Mouse (Mus musculus) ES-E14 (cell line): ENCODE measurements at regions not wholly inside any gene's neighbourhood (a gene's known extent, or its start where the extent isn't known, plus 50 kb on each side); places are given as distances from the start of the nearest gene placed in this dataset.

ENCODE experiments used
- DNase-seq: peaks from one replicate; pipeline ENCODE4 v3.0.0-alpha.2; 2013; ENCODE audit warnings: low read depth, low spot score
- H3K27ac ChIP-seq: 2 replicates; pipeline ENCODE4 v1.5.1; 2012; ENCODE audit warnings: low read depth, mild to moderate bottlenecking, low read length, moderate library complexity, mixed read lengths; ENCODE audit not compliant: poor library complexity, insufficient read depth, severe bottlenecking
- H3K36me3 ChIP-seq: 2 replicates; pipeline ENCODE4 v1.6.1; 2012; ENCODE audit warnings: mild to moderate bottlenecking, low read length, moderate library complexity, mixed read lengths; ENCODE audit not compliant: control insufficient read depth, poor library complexity, insufficient read depth, severe bottlenecking
- H3K4me1 ChIP-seq, 2 experiments: fragments of 150-350 bp in 1 of 2; sonication (generic) in 1 of 2; 2 replicates each; pipeline ENCODE4 v1.6.1; 2012; ENCODE audit warnings: low read length in 2 of 2, mild to moderate bottlenecking in 1 of 2, mixed read lengths in 1 of 2; ENCODE audit not compliant: control insufficient read depth in 2 of 2, insufficient read depth in 2 of 2, poor library complexity in 1 of 2
- H3K4me3 ChIP-seq, 2 experiments: fragments of 150-350 bp in 1 of 2; sonication (generic) in 1 of 2; 2 replicates each; pipeline ENCODE4 v1.5.1; 2012; ENCODE audit warnings: low read length in 2 of 2, low read depth in 1 of 2, mild to moderate bottlenecking in 1 of 2, mixed read lengths in 1 of 2; ENCODE audit not compliant: insufficient read depth in 1 of 2, poor library complexity in 1 of 2, severe bottlenecking in 1 of 2
- H3K9ac ChIP-seq: 2 replicates; pipeline ENCODE4 v1.6.1; 2012; ENCODE audit warnings: low read depth, mild to moderate bottlenecking, low read length, mixed read lengths; ENCODE audit not compliant: poor library complexity, insufficient read depth, severe bottlenecking
- H3K9me3 ChIP-seq: fragments of 150-350 bp; sonication (generic); 2 replicates; pipeline ENCODE4 v1.6.1; 2012; ENCODE audit warnings: low read depth, mild to moderate bottlenecking, low read length; ENCODE audit not compliant: control insufficient read depth, insufficient read depth
- CHD2 ChIP-seq: IDR thresholded peaks from 2 replicates; pipeline ENCODE4 v1.6.1; 2014; ENCODE audit warnings: mild to moderate bottlenecking, low read depth, low read length, inconsistent platforms
- HCFC1 ChIP-seq: IDR thresholded peaks from 2 replicates; pipeline ENCODE4 v1.6.1; 2012; ENCODE audit warnings: low read length, inconsistent platforms, borderline replicate concordance; ENCODE audit not compliant: insufficient read depth
- MAFK ChIP-seq: IDR thresholded peaks from 2 replicates; pipeline ENCODE4 v1.6.1; 2014; ENCODE audit warnings: mild to moderate bottlenecking, low read depth, low read length, inconsistent platforms; ENCODE audit not compliant: insufficient read depth
- ZC3H11A ChIP-seq: IDR thresholded peaks from 2 replicates; pipeline ENCODE4 v1.6.1; 2012; ENCODE audit warnings: low read depth, mild to moderate bottlenecking, inconsistent platforms, low read length, borderline replicate concordance
- ZNF384 ChIP-seq: IDR thresholded peaks from 2 replicates; pipeline ENCODE4 v1.6.1; 2012; ENCODE audit warnings: low read depth, low read length, inconsistent platforms
- in situ Hi-C, 2 experiments: fragments of 600-800 bp; cut with MboI; formaldehyde crosslinking; loops; one replicate each; pipeline ENCODE4 v1.15.1; 2025; ENCODE audit warnings: low sequenced_read_pairs in 2 of 2, inconsistent platforms in 1 of 2; ENCODE audit not compliant: unreplicated experiment in 2 of 2

GRCm38 (mm10) chr2:173976314-173977053 is 99.6 kb upstream of the Stx16 start:
- in situ Hi-C loops: no loop called here
- DNase-seq: no peak

DNA sequence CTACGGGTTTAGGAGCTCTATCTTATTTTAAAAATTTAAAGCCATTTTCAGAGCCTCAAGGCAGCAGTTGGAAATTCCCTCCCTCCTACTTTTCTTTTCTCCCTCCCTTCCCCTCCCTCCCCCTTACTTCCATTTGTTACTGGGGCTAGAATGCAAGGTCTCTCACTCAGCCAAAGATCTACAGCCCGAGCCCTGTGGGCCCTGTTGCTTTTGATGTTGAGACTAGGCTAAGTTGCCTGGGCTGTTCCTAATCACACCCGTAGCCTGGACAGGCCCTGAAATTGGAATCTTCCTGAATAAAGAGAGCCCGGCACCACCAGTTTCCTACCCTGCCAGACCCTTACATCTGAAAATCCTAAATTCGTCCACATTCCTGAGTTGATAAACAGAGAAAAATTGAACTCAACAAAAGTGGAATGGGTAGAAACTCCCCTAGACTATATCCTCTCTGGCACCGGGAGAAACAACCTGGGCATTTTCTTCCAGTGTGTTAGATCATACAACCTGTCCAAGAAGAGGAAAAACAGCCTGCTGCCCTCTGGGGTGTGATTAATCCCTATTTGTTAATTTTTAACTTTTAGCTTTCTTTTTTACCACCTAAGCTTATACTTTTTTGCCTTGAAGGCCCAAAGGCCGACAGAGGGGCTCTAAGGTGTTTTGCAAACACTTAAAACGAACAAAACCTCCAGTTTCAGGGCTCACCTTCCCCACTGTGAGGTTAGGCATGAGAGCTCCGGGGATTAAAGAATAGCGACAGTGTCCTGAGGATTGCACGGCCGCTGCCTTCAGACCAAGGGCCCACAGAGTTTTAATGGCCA is 98.7 kb upstream of the Stx16 start:
- Histone ChIP-seq H3K4me3 (no peak overlapping the region), H3K9me3 (no peaks in the 10 kb centered on the region), H3K27ac (no peak overlapping the region), H3K36me3 (no peaks in the 10 kb centered on the region), H3K9ac (no peak overlapping the region), H3K4me1 (no peaks in the 10 kb centered on the region)
- no peak for DNase-seq
- TF ChIP-seq MAFK (no peak), ZC3H11A (no peak), ZNF384 (no peak), CHD2 (no peak), HCFC1 (no peak)
- in situ Hi-C loops: no loop called here

More at GRCm38 (mm10) chr2:173976314-173977053, 99.6 kb upstream of the Stx16 start:
- H3K27ac ChIP-seq: no peak overlapping the region
- H3K9ac ChIP-seq: no peak overlapping the region
- no peak for TF ChIP-seq CHD2
- TF ChIP-seq MAFK: no peak
- TF ChIP-seq ZNF384: no peak
- TF ChIP-seq HCFC1: no peak
- no peak overlapping the region for H3K4me3 ChIP-seq
- no peaks in the 10 kb centered on the region for H3K9me3 ChIP-seq
- no peaks in the 10 kb centered on the region for H3K4me1 ChIP-seq
- no peaks in the 10 kb centered on the region for H3K36me3 ChIP-seq

DNA sequence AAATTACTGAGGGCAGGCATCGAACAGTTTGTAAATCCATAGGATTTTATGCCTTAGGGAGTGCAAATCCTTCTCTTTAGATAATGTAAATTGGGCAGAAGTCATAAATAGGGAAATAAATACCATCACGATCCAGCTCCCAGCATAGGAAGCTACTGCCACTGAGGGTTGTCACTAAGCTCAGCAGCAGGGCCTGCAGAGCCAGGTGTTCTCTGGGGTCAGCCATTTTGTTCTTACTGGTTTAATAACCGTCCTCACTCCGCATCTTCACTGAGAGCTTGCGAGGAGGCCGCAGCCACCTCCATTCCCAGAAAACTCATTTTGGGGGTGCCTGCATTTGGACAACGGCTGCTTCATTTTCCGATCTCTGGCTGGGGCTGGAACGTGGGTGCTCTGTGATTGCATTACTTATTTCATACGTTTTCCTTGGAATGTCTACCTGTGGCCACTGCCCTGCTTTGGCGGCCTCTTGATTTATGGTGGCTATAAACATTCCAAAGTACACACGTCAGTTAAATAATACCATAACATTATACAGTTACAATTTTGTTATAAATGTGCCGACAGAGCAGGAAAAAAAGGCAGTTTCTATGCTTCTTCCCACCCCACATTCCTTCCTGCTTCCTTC is 97.9 kb upstream of the Stx16 start:
- no peak overlapping the region for H3K27ac ChIP-seq
- TF ChIP-seq CHD2 (no peak), MAFK (no peak)
- in situ Hi-C loops: no loop called here

DNA sequence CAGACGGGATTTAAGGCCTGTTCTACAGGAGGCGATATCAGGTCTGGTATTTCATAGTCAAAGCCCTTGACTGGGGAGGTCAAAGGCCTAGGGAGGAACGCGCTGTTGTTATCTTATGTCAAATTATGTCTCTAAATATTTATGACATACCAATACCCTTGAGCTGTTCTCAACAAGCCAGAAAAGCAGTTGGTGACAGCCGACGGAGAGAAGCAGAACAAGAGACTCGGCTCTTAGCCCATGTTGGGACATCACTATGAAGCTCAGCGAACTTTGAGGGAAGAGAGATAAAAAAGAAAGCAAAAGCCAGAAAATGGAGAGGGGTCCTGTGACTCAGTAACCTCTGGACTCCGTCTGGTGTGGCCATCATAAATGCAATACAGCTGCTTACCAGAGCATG is 95.1 kb upstream of the Stx16 start:
- Histone ChIP-seq H3K4me3 (no peak overlapping the region), H3K9me3 (no peaks in the 10 kb centered on the region), H3K9ac (no peak overlapping the region), H3K27ac (no peak overlapping the region), H3K4me1 (no peaks in the 10 kb centered on the region), H3K36me3 (no peaks in the 10 kb centered on the region)
- no peak for DNase-seq
- TF ChIP-seq ZNF384 (no peak), ZC3H11A (no peak), HCFC1 (no peak), CHD2 (no peak), MAFK (no peak)
- in situ Hi-C loops: no loop called here

More for the DNA sequence above, 97.9 kb upstream of the Stx16 start:
- no peak for DNase-seq
- H3K9ac ChIP-seq: no peak overlapping the region
- no peaks in the 10 kb centered on the region for H3K36me3 ChIP-seq
- H3K4me1 ChIP-seq: no peaks in the 10 kb centered on the region
- H3K9me3 ChIP-seq: no peaks in the 10 kb centered on the region
- no peak overlapping the region for H3K4me3 ChIP-seq
